Mouse (Mus musculus): ENCODE data around the gene Sgpp2. TPM values are rescaled to one million over a fixed set of nuclear protein-coding genes. Genes with fewer than 3 reads are reported as not detected.

Sgpp2 gene
- polyA plus RNA-seq, 1 experiment from 2014 or later = 0.46 TPM

GRCm38 (mm10) chr1:78347317-78347806 is 37.2 kb downstream of the Sgpp2 start:
- ATAC-seq (replicated peaks; ENCODE audit: insufficient number of reproducible peaks, low FRiP score, low TSS enrichment) = no peak
- no peak overlapping the region for H3K4me3 ChIP-seq (ENCODE audit: low read depth, low read length)
- H3K9ac ChIP-seq (ENCODE audit: low read depth, low read length) = no peak overlapping the region
- 71% methylated on average over 12 of the region's 12 CpGs for WGBS (ENCODE audit: insufficient replicate concordance)
- H3K9me3 ChIP-seq (replicated peaks; ENCODE audit: control insufficient read depth, low read length) = no peaks in the 10 kb centered on the region
- no peaks in the 10 kb centered on the region for H3K4me1 ChIP-seq (ENCODE audit: control insufficient read depth, insufficient read depth, low read length)
- no peak overlapping the region for H3K4me2 ChIP-seq
- H3K36me3 ChIP-seq (ENCODE audit: control insufficient read depth, insufficient read depth, low read length) = no peaks in the 10 kb centered on the region
- H3K27me3 ChIP-seq (ENCODE audit: control insufficient read depth, insufficient read depth, low read length) = no peaks in the 10 kb centered on the region
- no peak overlapping the region for H3K27ac ChIP-seq (ENCODE audit: low read depth, low read length)

- WGBS (ENCODE audit: insufficient replicate concordance) = 83% methylated on average over 1 of the region's 1 CpGs
- no peaks in the 10 kb centered on the region for H3K4me1 ChIP-seq (ENCODE audit: control insufficient read depth, insufficient read depth, low read length)
- no peak overlapping the region for H3K9ac ChIP-seq (ENCODE audit: low read depth, low read length)
- no peak overlapping the region for H3K27ac ChIP-seq (ENCODE audit: low read depth, low read length)
- ATAC-seq (replicated peaks; ENCODE audit: insufficient number of reproducible peaks, low FRiP score, low TSS enrichment) = no peak
- H3K4me2 ChIP-seq = no peak overlapping the region
- H3K36me3 ChIP-seq (ENCODE audit: control insufficient read depth, insufficient read depth, low read length) = no peaks in the 10 kb centered on the region
- no peaks in the 10 kb centered on the region for H3K27me3 ChIP-seq (ENCODE audit: control insufficient read depth, insufficient read depth, low read length)
- H3K9me3 ChIP-seq (replicated peaks; ENCODE audit: control insufficient read depth, low read length) = no peaks in the 10 kb centered on the region
- no peak overlapping the region for H3K4me3 ChIP-seq (ENCODE audit: low read depth, low read length)
Measured at GRCm38 (mm10) chr1:78349219-78349618, 39.1 kb downstream of the Sgpp2 start.

- H3K36me3 ChIP-seq (ENCODE audit: control insufficient read depth, insufficient read depth, low read length) = no peaks in the 10 kb centered on the region
- H3K27ac ChIP-seq (ENCODE audit: low read depth, low read length) = no peak overlapping the region
- no peaks in the 10 kb centered on the region for H3K27me3 ChIP-seq (ENCODE audit: control insufficient read depth, insufficient read depth, low read length)
- 88% methylated on average over 1 of the region's 1 CpGs for WGBS (ENCODE audit: insufficient replicate concordance)
- peaks cover 7% of the 10 kb centered on the region for H3K4me1 ChIP-seq (ENCODE audit: control insufficient read depth, insufficient read depth, low read length)
- no peaks in the 10 kb centered on the region for H3K9me3 ChIP-seq (replicated peaks; ENCODE audit: control insufficient read depth, low read length)
- no peak overlapping the region for H3K4me3 ChIP-seq (ENCODE audit: low read depth, low read length)
- H3K4me2 ChIP-seq = no peak overlapping the region
- no peak overlapping the region for H3K9ac ChIP-seq (ENCODE audit: low read depth, low read length)
- no peak for ATAC-seq (replicated peaks; ENCODE audit: insufficient number of reproducible peaks, low FRiP score, low TSS enrichment)
Measured at GRCm38 (mm10) chr1:78353254-78353653, 43.1 kb downstream of the Sgpp2 start.

- Histone ChIP-seq H3K9ac (ENCODE audit: low read depth, low read length) (no peak overlapping the region), H3K4me3 (ENCODE audit: low read depth, low read length) (no peak overlapping the region), H3K36me3 (ENCODE audit: control insufficient read depth, insufficient read depth, low read length) (no peaks in the 10 kb centered on the region), H3K4me2 (no peak overlapping the region), H3K27ac (ENCODE audit: low read depth, low read length) (0 out of 2 replicates have a peak overlapping the region, but pooled peaks have one; percentile 12), H3K4me1 (ENCODE audit: control insufficient read depth, insufficient read depth, low read length) (peaks cover 7% of the 10 kb centered on the region), H3K9me3 (replicated peaks; ENCODE audit: control insufficient read depth, low read length) (no peaks in the 10 kb centered on the region), H3K27me3 (ENCODE audit: control insufficient read depth, insufficient read depth, low read length) (no peaks in the 10 kb centered on the region)
- WGBS (ENCODE audit: insufficient replicate concordance) = 20% methylated on average over 4 of the region's 4 CpGs
- ATAC-seq (replicated peaks; ENCODE audit: insufficient number of reproducible peaks, low FRiP score, low TSS enrichment) = 0 out of 2 replicates have a peak, but pooled peaks have one; percentile 7
Measured at GRCm38 (mm10) chr1:78355123-78355522, 45.0 kb downstream of the Sgpp2 start.

- no peaks in the 10 kb centered on the region for H3K27me3 ChIP-seq (ENCODE audit: control insufficient read depth, insufficient read depth, low read length)
- H3K9me3 ChIP-seq (replicated peaks; ENCODE audit: control insufficient read depth, low read length) = no peaks in the 10 kb centered on the region
- no peak overlapping the region for H3K4me2 ChIP-seq
- peaks cover 7% of the 10 kb centered on the region for H3K4me1 ChIP-seq (ENCODE audit: control insufficient read depth, insufficient read depth, low read length)
- WGBS (ENCODE audit: insufficient replicate concordance) = 73% methylated on average over 4 of the region's 4 CpGs
- no peak overlapping the region for H3K4me3 ChIP-seq (ENCODE audit: low read depth, low read length)
- no peak for ATAC-seq (replicated peaks; ENCODE audit: insufficient number of reproducible peaks, low FRiP score, low TSS enrichment)
- H3K27ac ChIP-seq (ENCODE audit: low read depth, low read length) = no peak overlapping the region
- no peaks in the 10 kb centered on the region for H3K36me3 ChIP-seq (ENCODE audit: control insufficient read depth, insufficient read depth, low read length)
- H3K9ac ChIP-seq (ENCODE audit: low read depth, low read length) = no peak overlapping the region
Measured at GRCm38 (mm10) chr1:78357415-78357814, 47.3 kb downstream of the Sgpp2 start.

GRCm38 (mm10) chr1:78357868-78358267 is 47.7 kb downstream of the Sgpp2 start:
- no peaks in the 10 kb centered on the region for H3K9me3 ChIP-seq (replicated peaks; ENCODE audit: control insufficient read depth, low read length)
- H3K4me1 ChIP-seq (ENCODE audit: control insufficient read depth, insufficient read depth, low read length) = peaks cover 7% of the 10 kb centered on the region
- no peak overlapping the region for H3K4me2 ChIP-seq
- no peaks in the 10 kb centered on the region for H3K36me3 ChIP-seq (ENCODE audit: control insufficient read depth, insufficient read depth, low read length)
- H3K9ac ChIP-seq (ENCODE audit: low read depth, low read length) = no peak overlapping the region
- no peak for ATAC-seq (replicated peaks; ENCODE audit: insufficient number of reproducible peaks, low FRiP score, low TSS enrichment)
- 68% methylated on average over 1 of the region's 1 CpGs for WGBS (ENCODE audit: insufficient replicate concordance)
- H3K4me3 ChIP-seq (ENCODE audit: low read depth, low read length) = no peak overlapping the region
- H3K27ac ChIP-seq (ENCODE audit: low read depth, low read length) = no peak overlapping the region
- H3K27me3 ChIP-seq (ENCODE audit: control insufficient read depth, insufficient read depth, low read length) = no peaks in the 10 kb centered on the region

- ATAC-seq (replicated peaks; ENCODE audit: insufficient number of reproducible peaks, low FRiP score, low TSS enrichment) = no peak
- H3K9ac ChIP-seq (ENCODE audit: low read depth, low read length) = no peak overlapping the region
- H3K4me1 ChIP-seq (ENCODE audit: control insufficient read depth, insufficient read depth, low read length) = no peaks in the 10 kb centered on the region
- WGBS (ENCODE audit: insufficient replicate concordance) = 73% methylated on average over 13 of the region's 13 CpGs
- H3K27me3 ChIP-seq (ENCODE audit: control insufficient read depth, insufficient read depth, low read length) = no peaks in the 10 kb centered on the region
- H3K27ac ChIP-seq (ENCODE audit: low read depth, low read length) = no peak overlapping the region
- no peak overlapping the region for H3K4me2 ChIP-seq
- H3K4me3 ChIP-seq (ENCODE audit: low read depth, low read length) = no peak overlapping the region
- no peaks in the 10 kb centered on the region for H3K36me3 ChIP-seq (ENCODE audit: control insufficient read depth, insufficient read depth, low read length)
- no peaks in the 10 kb centered on the region for H3K9me3 ChIP-seq (replicated peaks; ENCODE audit: control insufficient read depth, low read length)
Measured at GRCm38 (mm10) chr1:78363965-78364889, 54.1 kb downstream of the Sgpp2 start.

GRCm38 (mm10) chr1:78367806-78368205 is 57.7 kb downstream of the Sgpp2 start:
- H3K27ac ChIP-seq (ENCODE audit: low read depth, low read length) = no peak overlapping the region
- no peak overlapping the region for H3K4me3 ChIP-seq (ENCODE audit: low read depth, low read length)
- no peaks in the 10 kb centered on the region for H3K27me3 ChIP-seq (ENCODE audit: control insufficient read depth, insufficient read depth, low read length)
- H3K36me3 ChIP-seq (ENCODE audit: control insufficient read depth, insufficient read depth, low read length) = no peaks in the 10 kb centered on the region
- WGBS (ENCODE audit: insufficient replicate concordance) = 63% methylated on average over 5 of the region's 5 CpGs
- peaks cover 4% of the 10 kb centered on the region; the same call in 1 of the 2 replicates for H3K4me1 ChIP-seq (ENCODE audit: control insufficient read depth, insufficient read depth, low read length)
- H3K9ac ChIP-seq (ENCODE audit: low read depth, low read length) = no peak overlapping the region
- H3K9me3 ChIP-seq (replicated peaks; ENCODE audit: control insufficient read depth, low read length) = no peaks in the 10 kb centered on the region
- no peak for ATAC-seq (replicated peaks; ENCODE audit: insufficient number of reproducible peaks, low FRiP score, low TSS enrichment)
- H3K4me2 ChIP-seq = no peak overlapping the region

All from heart, embryonic 11.5 days (tissue).